Mouse (Mus musculus): ENCODE data around the gene Stx8. TPM values are rescaled to one million over a fixed set of nuclear protein-coding genes. Genes with fewer than 3 reads are reported as not detected.

Gene Stx8
- polyA plus RNA-seq, 1 experiment = 35.8 TPM

DNA sequence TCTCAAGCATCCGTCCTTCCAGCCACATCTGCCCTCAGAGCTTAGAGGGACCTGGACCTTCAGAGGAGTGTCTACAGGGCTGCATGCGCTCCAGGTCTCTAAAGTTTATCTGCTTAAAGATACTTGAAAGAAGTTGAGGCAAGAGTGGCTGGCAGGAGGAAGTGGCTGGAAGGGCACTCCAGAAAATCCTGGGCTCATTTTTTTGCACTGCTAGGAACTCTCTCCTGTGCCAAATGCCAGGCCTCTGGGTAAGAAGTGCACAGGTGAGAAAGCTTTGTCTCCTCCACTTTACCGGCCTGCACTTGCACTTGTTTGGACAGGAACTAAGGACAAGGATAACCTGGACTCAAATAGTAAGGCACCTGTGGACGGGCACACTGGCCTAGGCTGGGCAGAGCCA, 202.4 kb downstream of the Stx8 start:
- H3K9me3 ChIP-seq (replicated peaks; ENCODE audit: control insufficient read depth, insufficient read depth, low read length, poor library complexity, severe bottlenecking) = no peaks in the 10 kb centered on the region
- H3K27ac ChIP-seq (ENCODE audit: insufficient read depth, low read length) = no peak overlapping the region
- TF ChIP-seq CTCF (IDR thresholded peaks at IDR 0.05; ENCODE audit: low read depth, low read length) (no peak), POLR2A (IDR thresholded peaks at IDR 0.05; ENCODE audit: insufficient read depth, low read length) (no peak), EP300 (IDR thresholded peaks at IDR 0.05; ENCODE audit: insufficient read depth, low read depth, low read length) (no peak)
- peaks cover 2% of the 10 kb centered on the region for H3K4me1 ChIP-seq (ENCODE audit: control insufficient read depth, insufficient read depth, low read length)
- no peaks in the 10 kb centered on the region for H3K27me3 ChIP-seq (ENCODE audit: control insufficient read depth, insufficient read depth, low read length, poor library complexity, severe bottlenecking)
- H3K4me3 ChIP-seq (ENCODE audit: low read depth, low read length) = no peak overlapping the region
- no peak overlapping the region for H3K9ac ChIP-seq (ENCODE audit: low read depth, poor library complexity, severe bottlenecking)
- no peaks in the 10 kb centered on the region for H3K36me3 ChIP-seq (ENCODE audit: control insufficient read depth, insufficient read depth, low read length, poor library complexity, severe bottlenecking)

DNA sequence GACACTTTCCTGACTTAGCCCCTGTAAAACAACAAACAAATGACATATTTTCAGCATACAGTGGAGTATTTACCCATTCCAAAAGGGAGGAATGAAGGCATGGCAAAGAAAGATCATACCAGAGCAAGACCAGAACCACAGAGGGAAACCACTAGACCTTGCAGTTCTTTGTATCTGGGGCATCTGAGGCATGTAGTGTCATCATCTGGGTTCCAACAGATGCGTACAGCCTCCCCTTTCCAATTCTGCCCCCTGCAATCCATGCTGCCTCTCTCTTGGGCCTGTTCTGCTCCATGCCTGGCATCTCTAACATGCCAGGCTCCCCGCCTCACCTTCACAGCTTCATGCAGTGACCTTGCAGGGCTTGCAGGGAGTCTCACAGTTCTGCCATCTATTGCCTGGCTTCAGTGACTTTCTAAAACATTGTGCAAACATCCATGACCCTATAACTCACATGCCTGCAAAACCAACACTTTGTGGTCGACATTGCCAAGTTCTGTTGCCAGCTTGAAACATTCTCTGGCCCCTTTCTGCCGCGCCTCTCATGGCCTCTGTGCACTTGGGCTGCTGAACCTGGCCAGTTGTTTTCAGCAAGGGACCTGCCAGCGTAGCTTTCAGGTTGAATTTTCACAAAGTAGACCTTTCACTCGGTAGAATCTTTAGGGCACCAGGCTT, 206.1 kb downstream of the Stx8 start:
- Histone ChIP-seq H3K27me3 (ENCODE audit: control insufficient read depth, insufficient read depth, low read length, poor library complexity, severe bottlenecking) (no peaks in the 10 kb centered on the region), H3K9me3 (replicated peaks; ENCODE audit: control insufficient read depth, insufficient read depth, low read length, poor library complexity, severe bottlenecking) (no peaks in the 10 kb centered on the region), H3K36me3 (ENCODE audit: control insufficient read depth, insufficient read depth, low read length, poor library complexity, severe bottlenecking) (no peaks in the 10 kb centered on the region), H3K4me3 (ENCODE audit: low read depth, low read length) (no peak overlapping the region), H3K4me1 (ENCODE audit: control insufficient read depth, insufficient read depth, low read length) (no peaks in the 10 kb centered on the region), H3K9ac (ENCODE audit: low read depth, poor library complexity, severe bottlenecking) (no peak overlapping the region), H3K27ac (ENCODE audit: insufficient read depth, low read length) (no peak overlapping the region)
- no peak for TF ChIP-seq CTCF (IDR thresholded peaks at IDR 0.05; ENCODE audit: low read depth, low read length)

DNA sequence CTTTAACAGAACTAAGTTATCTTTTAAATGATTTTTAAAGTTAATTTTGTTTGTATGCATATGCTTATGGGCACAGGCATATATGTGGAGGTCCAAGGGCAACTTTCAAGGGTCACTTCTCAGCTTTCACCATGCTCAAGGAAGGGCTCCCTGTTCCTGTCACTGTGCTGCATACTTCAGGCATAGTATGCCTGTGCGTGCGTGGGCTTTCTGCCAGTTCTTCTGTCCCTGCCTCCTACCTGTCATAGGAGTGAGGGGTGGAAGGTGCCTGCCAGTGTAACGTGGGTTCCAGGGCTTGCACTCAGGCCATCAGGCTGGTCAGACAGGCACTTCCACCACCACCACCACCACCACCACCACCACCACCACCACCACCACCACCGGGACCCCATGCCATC, 206.7 kb downstream of the Stx8 start:
- Histone ChIP-seq H3K9me3 (replicated peaks; ENCODE audit: control insufficient read depth, insufficient read depth, low read length, poor library complexity, severe bottlenecking) (no peaks in the 10 kb centered on the region), H3K9ac (ENCODE audit: low read depth, poor library complexity, severe bottlenecking) (no peak overlapping the region), H3K36me3 (ENCODE audit: control insufficient read depth, insufficient read depth, low read length, poor library complexity, severe bottlenecking) (no peaks in the 10 kb centered on the region), H3K27me3 (ENCODE audit: control insufficient read depth, insufficient read depth, low read length, poor library complexity, severe bottlenecking) (no peaks in the 10 kb centered on the region), H3K4me1 (ENCODE audit: control insufficient read depth, insufficient read depth, low read length) (no peaks in the 10 kb centered on the region), H3K27ac (ENCODE audit: insufficient read depth, low read length) (no peak overlapping the region), H3K4me3 (ENCODE audit: low read depth, low read length) (no peak overlapping the region)
- no peak for TF ChIP-seq CTCF (IDR thresholded peaks at IDR 0.05; ENCODE audit: low read depth, low read length)
- TF ChIP-seq POLR2A (IDR thresholded peaks at IDR 0.05; ENCODE audit: insufficient read depth, low read length) = no peak
- TF ChIP-seq EP300 (IDR thresholded peaks at IDR 0.05; ENCODE audit: insufficient read depth, low read depth, low read length) = no peak

DNA sequence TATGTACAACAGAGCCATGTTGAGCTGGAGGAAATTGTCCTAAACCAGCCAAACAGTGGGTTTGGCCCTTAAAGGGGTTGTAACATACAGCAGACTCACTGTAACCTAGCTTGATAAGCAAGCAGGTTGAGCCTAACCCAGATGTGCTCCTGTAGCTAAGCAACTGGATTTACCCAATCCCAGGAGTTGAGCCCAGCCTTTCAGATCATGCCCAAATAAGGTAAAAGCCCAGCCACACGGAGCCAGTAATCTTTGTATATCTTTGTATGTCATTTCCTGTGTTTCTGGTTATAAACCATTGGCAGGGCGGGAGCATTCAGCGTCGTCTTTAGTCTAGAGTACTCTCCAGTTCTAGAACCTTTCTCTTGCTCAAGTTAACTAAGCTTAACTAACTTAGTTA, 210.6 kb downstream of the Stx8 start:
- Histone ChIP-seq H3K9me3 (replicated peaks; ENCODE audit: control insufficient read depth, insufficient read depth, low read length, poor library complexity, severe bottlenecking) (no peaks in the 10 kb centered on the region), H3K4me1 (ENCODE audit: control insufficient read depth, insufficient read depth, low read length) (no peaks in the 10 kb centered on the region), H3K27me3 (ENCODE audit: control insufficient read depth, insufficient read depth, low read length, poor library complexity, severe bottlenecking) (no peaks in the 10 kb centered on the region), H3K4me3 (ENCODE audit: low read depth, low read length) (no peak overlapping the region), H3K9ac (ENCODE audit: low read depth, poor library complexity, severe bottlenecking) (no peak overlapping the region), H3K36me3 (ENCODE audit: control insufficient read depth, insufficient read depth, low read length, poor library complexity, severe bottlenecking) (no peaks in the 10 kb centered on the region), H3K27ac (ENCODE audit: insufficient read depth, low read length) (no peak overlapping the region)
- no peak for TF ChIP-seq EP300 (IDR thresholded peaks at IDR 0.05; ENCODE audit: insufficient read depth, low read depth, low read length)
- no peak for TF ChIP-seq CTCF (IDR thresholded peaks at IDR 0.05; ENCODE audit: low read depth, low read length)
- no peak for TF ChIP-seq POLR2A (IDR thresholded peaks at IDR 0.05; ENCODE audit: insufficient read depth, low read length)

DNA sequence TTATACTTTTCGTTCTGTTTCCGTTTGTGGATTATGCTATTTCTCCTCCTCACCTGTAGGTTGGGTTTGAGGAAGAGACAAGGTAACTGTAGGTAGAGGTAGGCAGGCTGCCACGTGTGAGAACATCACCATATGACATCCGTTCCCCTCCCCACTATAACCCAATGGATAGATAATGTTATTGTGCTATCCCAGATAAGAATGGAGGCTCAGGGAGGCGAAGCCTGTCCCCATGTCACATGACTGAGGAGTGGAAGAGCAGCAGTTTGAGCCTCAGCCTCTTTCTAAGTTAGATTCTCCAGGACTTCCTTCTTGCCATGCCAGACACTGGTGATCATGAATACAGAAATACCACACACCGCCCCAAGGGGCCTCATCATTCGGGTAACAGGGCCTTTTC, 211.4 kb downstream of the Stx8 start:
- H3K9ac ChIP-seq (ENCODE audit: low read depth, poor library complexity, severe bottlenecking) = no peak overlapping the region
- H3K9me3 ChIP-seq (replicated peaks; ENCODE audit: control insufficient read depth, insufficient read depth, low read length, poor library complexity, severe bottlenecking) = no peaks in the 10 kb centered on the region
- H3K27me3 ChIP-seq (ENCODE audit: control insufficient read depth, insufficient read depth, low read length, poor library complexity, severe bottlenecking) = no peaks in the 10 kb centered on the region
- H3K4me1 ChIP-seq (ENCODE audit: control insufficient read depth, insufficient read depth, low read length) = no peaks in the 10 kb centered on the region
- no peak overlapping the region for H3K27ac ChIP-seq (ENCODE audit: insufficient read depth, low read length)
- no peak overlapping the region for H3K4me3 ChIP-seq (ENCODE audit: low read depth, low read length)
- H3K36me3 ChIP-seq (ENCODE audit: control insufficient read depth, insufficient read depth, low read length, poor library complexity, severe bottlenecking) = no peaks in the 10 kb centered on the region
- TF ChIP-seq POLR2A (IDR thresholded peaks at IDR 0.05; ENCODE audit: insufficient read depth, low read length) (no peak), EP300 (IDR thresholded peaks at IDR 0.05; ENCODE audit: insufficient read depth, low read depth, low read length) (no peak), CTCF (IDR thresholded peaks at IDR 0.05; ENCODE audit: low read depth, low read length) (no peak)

DNA sequence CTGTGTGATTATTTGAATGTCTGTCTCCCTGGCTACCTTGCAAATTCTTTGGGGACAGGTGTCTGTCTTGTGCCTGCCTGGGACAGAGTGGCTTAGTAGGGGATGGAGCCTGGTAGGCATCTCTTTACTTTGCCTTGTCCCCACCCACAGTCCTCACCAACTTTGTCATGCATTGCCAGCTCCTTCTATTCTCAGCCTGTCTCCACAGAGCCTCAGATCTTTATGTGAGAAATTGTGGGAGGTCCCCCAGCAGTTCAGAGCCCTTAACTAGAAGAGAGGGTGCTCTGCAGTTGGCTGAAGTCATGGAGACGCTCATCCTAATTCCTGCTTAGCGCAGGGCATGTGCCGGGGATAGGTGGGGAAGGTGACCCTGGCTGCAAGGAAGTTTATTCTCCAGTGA, 219.7 kb downstream of the Stx8 start:
- Histone ChIP-seq H3K27me3 (ENCODE audit: control insufficient read depth, insufficient read depth, low read length, poor library complexity, severe bottlenecking) (no peaks in the 10 kb centered on the region), H3K27ac (ENCODE audit: insufficient read depth, low read length) (no peak overlapping the region), H3K9me3 (replicated peaks; ENCODE audit: control insufficient read depth, insufficient read depth, low read length, poor library complexity, severe bottlenecking) (no peaks in the 10 kb centered on the region), H3K36me3 (ENCODE audit: control insufficient read depth, insufficient read depth, low read length, poor library complexity, severe bottlenecking) (no peaks in the 10 kb centered on the region), H3K4me3 (ENCODE audit: low read depth, low read length) (no peak overlapping the region), H3K9ac (ENCODE audit: low read depth, poor library complexity, severe bottlenecking) (no peak overlapping the region), H3K4me1 (ENCODE audit: control insufficient read depth, insufficient read depth, low read length) (no peaks in the 10 kb centered on the region)
- TF ChIP-seq POLR2A (IDR thresholded peaks at IDR 0.05; ENCODE audit: insufficient read depth, low read length) (no peak), CTCF (IDR thresholded peaks at IDR 0.05; ENCODE audit: low read depth, low read length) (no peak), EP300 (IDR thresholded peaks at IDR 0.05; ENCODE audit: insufficient read depth, low read depth, low read length) (no peak)

All from ES-Bruce4 (cell line).